Mouse (Mus musculus): ENCODE results near the gene Tmem252.

- TF ChIP-seq EP300 (IDR thresholded peaks at IDR 0.05; ENCODE audit: low read depth in 1 of 2, low read length in 2 of 2) (no peak), POLR2A (IDR thresholded peaks at IDR 0.05; ENCODE audit: control insufficient read depth in 1 of 2, insufficient read depth in 1 of 2, low read depth in 1 of 2, low read length in 2 of 2, poor library complexity in 1 of 2) (no peak), HCFC1 (IDR thresholded peaks at IDR 0.05; ENCODE audit: low read depth, low read length) (no peak), CTCF (IDR thresholded peaks at IDR 0.05 in 2 of 3, conservative IDR thresholded peaks at IDR 0.05 in 1 of 3; ENCODE audit: control insufficient read depth in 1 of 3, insufficient read depth in 1 of 3, low read depth in 2 of 3, low read length in 3 of 3, poor library complexity in 1 of 3, severe bottlenecking in 1 of 3) (no peak), POLR2AphosphoS2 (IDR thresholded peaks at IDR 0.05; ENCODE audit: low read length) (no peak), TAL1 (IDR thresholded peaks at IDR 0.05; ENCODE audit: low read length) (no peak), ZKSCAN1 (IDR thresholded peaks at IDR 0.05; ENCODE audit: low read depth, low read length) (no peak), BHLHE40 (IDR thresholded peaks at IDR 0.05; ENCODE audit: borderline replicate concordance, low read depth, low read length) (no peak), SIN3A (IDR thresholded peaks at IDR 0.05; ENCODE audit: low read length) (no peak)
Measured at GRCm38 (mm10) chr19:24673331-24673730, 477 bp upstream of the Tmem252 start.
